Mouse (Mus musculus): Measurements from ENCODE around the gene Cyp1b1.
A peak's percentile ranks its signal among the peaks of the same experiment; 100 is the strongest.

Cyp1b1 gene

GRCm38 (mm10) chr17:79713643-79714367 lies 1.1 kb downstream of the Cyp1b1 start:
- no peak for DNase-seq

GRCm38 (mm10) chr17:79713276-79713642 lies 1.6 kb downstream of the Cyp1b1 start:
- DNase-seq, result no peak

- DNase-seq, result no peak
Observed at GRCm38 (mm10) chr17:79712536-79712935, 2.3 kb downstream of the Cyp1b1 start.

GRCm38 (mm10) chr17:79711944-79712343 lies 2.9 kb downstream of the Cyp1b1 start:
- DNase-seq, result no peak

GRCm38 (mm10) chr17:79710246-79710842 lies 4.5 kb downstream of the Cyp1b1 start:
- DNase-seq, result no peak

GRCm38 (mm10) chr17:79709718-79710117 lies 5.1 kb downstream of the Cyp1b1 start:
- no peak for DNase-seq

GRCm38 (mm10) chr17:79708168-79708567 lies 6.7 kb downstream of the Cyp1b1 start:
- no peak for DNase-seq

- no peak for DNase-seq
Observed at GRCm38 (mm10) chr17:79705671-79706455, 9.0 kb downstream of the Cyp1b1 start.

- no peak for DNase-seq
Observed at GRCm38 (mm10) chr17:79700871-79701270, 14.0 kb downstream of the Cyp1b1 start.

GRCm38 (mm10) chr17:79699197-79699596 lies 15.7 kb downstream of the Cyp1b1 start:
- DNase-seq, result no peak

GRCm38 (mm10) chr17:79695541-79695940 lies 19.3 kb downstream of the Cyp1b1 start:
- DNase-seq, result no peak

GRCm38 (mm10) chr17:79695106-79695505 lies 19.8 kb downstream of the Cyp1b1 start:
- no peak for DNase-seq

- no peak for DNase-seq
Observed at GRCm38 (mm10) chr17:79670837-79671236, 44.0 kb downstream of the Cyp1b1 start.

- no peak for DNase-seq
Observed at GRCm38 (mm10) chr17:79664106-79664417, 50.8 kb downstream of the Cyp1b1 start.

- no peak for DNase-seq
Observed at GRCm38 (mm10) chr17:79663393-79664105, 51.3 kb downstream of the Cyp1b1 start.

GRCm38 (mm10) chr17:79661848-79662247 lies 53.0 kb downstream of the Cyp1b1 start:
- no peak for DNase-seq

- peak; percentile 65 for DNase-seq
Observed at GRCm38 (mm10) chr17:79661387-79661786, 53.5 kb downstream of the Cyp1b1 start.

GRCm38 (mm10) chr17:79658863-79659262 lies 56.0 kb downstream of the Cyp1b1 start:
- DNase-seq, result no peak

- no peak for DNase-seq
Observed at GRCm38 (mm10) chr17:79658452-79658851, 56.4 kb downstream of the Cyp1b1 start.

GRCm38 (mm10) chr17:79657785-79658184 lies 57.1 kb downstream of the Cyp1b1 start:
- no peak for DNase-seq

GRCm38 (mm10) chr17:79654187-79654586 lies 60.7 kb downstream of the Cyp1b1 start:
- no peak for DNase-seq

GRCm38 (mm10) chr17:79653171-79653570 lies 61.7 kb downstream of the Cyp1b1 start:
- DNase-seq, result no peak
